Mouse (Mus musculus) gastrocnemius, postnatal 4 days (tissue): ENCODE measurements around the gene Rbsn. TPM values are rescaled to one million over a fixed set of nuclear protein-coding genes. Genes with fewer than 3 reads are reported as not detected.

Experiments used
- DNase-seq, 2 experiments: peaks; one replicate each; pipeline ENCODE4 v3.0.0; 2021 to 2022; ENCODE audit warnings: low spot score in 2 of 2, mixed read lengths in 2 of 2
- total RNA-seq, 2 experiments: library from RNA; stranded (reverse); gene quantifications; 2 replicates each; pipeline ENCODE4 v1.2.3; 2021

The Rbsn gene
- total RNA-seq, 2 experiments from 2014 or later = 20.8 to 24.0 TPM

DNA sequence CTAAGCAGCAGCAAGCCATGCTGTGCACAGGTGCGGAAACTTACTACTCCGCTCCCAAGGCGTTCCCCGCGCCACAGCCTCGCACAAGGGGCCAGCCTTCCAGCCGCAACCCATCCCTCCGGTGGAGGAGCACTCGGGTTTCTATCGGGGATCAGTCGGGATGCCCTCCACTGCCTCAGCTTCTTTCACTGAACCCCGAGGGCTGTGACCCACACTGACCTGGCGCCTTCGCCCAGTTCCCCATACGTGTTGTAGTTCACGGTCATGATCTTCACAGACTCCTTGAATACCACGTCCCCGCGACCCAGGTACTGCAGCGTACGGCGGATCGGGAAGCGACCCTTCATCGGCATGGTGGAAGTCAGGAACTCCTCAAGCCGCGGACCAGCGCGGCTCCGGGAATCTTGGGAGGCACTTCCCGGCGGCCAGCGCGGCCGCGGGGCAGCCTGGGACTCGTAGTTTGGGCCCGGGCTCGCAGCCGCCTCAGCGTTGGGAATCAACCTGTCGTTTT, 31.0 kb downstream of the Rbsn start, which contains the start of gene Mrps25:
Gene Mrps25 (minus strand): TSS at position 413 of the 511 bp plus-strand sequence.
- DNase-seq = peak; percentile 60 to 67

- DNase-seq = no peak
These were observed 38.3 kb downstream of the Rbsn start for GRCm38 (mm10) chr6:92176450-92176849.

- no peak for DNase-seq
These were observed 52.0 kb downstream of the Rbsn start for GRCm38 (mm10) chr6:92162724-92163123.

DNA sequence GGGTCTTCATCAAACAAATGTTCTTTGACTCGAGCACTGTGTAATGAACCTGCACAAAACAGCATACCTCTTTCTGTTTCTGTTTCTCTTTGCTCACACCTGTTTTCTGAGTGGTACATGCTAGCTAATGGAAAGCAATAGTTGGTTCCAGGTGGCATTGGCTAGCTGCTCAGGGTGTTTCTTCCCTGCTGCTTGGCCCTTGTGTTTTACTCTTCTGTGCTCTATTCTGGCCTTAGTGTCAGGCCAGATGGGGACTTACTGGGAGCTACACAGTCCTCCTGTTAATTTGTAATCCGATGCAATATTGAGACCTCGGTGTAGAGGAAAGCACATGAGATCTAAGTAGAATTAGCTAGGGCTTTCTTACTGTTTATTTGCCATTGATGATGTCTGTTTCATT, 55.9 kb downstream of the Rbsn start:
- no peak for DNase-seq

DNA sequence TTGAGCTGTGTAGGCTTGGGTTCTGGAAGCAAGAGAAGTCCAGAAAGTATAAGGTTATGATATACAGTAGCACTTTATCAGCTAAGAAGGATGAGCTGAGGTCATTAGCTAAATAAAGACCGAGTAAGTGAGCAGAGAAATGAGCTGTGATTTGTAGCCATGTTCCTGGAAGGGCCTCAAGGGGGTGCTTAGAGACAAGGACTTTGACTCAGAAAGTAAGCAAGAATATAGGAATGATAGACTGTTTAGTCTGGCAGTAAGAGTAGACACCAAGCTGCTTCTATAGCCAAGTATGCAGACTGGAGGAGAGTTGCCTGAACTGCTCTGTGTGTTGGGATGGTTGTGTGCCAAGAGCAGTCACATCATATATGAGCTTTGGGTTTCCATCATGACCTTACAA, 61.0 kb downstream of the Rbsn start:
- DNase-seq = no peak

- DNase-seq = no peak
These were observed 68.8 kb downstream of the Rbsn start for GRCm38 (mm10) chr6:92145881-92146280.

Other genes with a start within 250 kb of the Rbsn start
- gene Fgd5, start 236.0 kb downstream of the Rbsn start, total RNA-seq = 10 to 100 TPM; 22.1 to 25.3 TPM
- gene Nr2c2, start 123.5 kb downstream of the Rbsn start, total RNA-seq = 10 to 100 TPM; 38.0 to 41.3 TPM
- 10 to 100 TPM; 34.7 to 38.6 TPM for gene Mrps25, start 30.9 kb downstream of the Rbsn start, total RNA-seq
- not detected for gene Trh, start 29.7 kb upstream of the Rbsn start, total RNA-seq